Mouse (Mus musculus): ENCODE measurements around the gene Zfp786. TPM values are rescaled to one million over a fixed set of nuclear protein-coding genes. Genes with fewer than 3 reads are reported as not detected.
"Not testable (repeated sequence)": the region's sequence is repeated elsewhere in the genome, so short reads cannot be mapped to it uniquely, and the experiment has no call there.

Gene Zfp786
- polyA plus RNA-seq, 1 experiment from 2014 or later: 7.0 TPM

- Histone ChIP-seq H3K4me1 (ENCODE audit: control insufficient read depth, insufficient read depth, low read length) (peaks cover 2% of the 10 kb centered on the region; the same call in 1 of the 2 replicates), H3K27ac (ENCODE audit: low read depth, low read length) (no peak overlapping the region), H3K4me2 (peak overlapping the region; percentile 41), H3K36me3 (ENCODE audit: control insufficient read depth, insufficient read depth, low read length) (no peaks in the 10 kb centered on the region), H3K9me3 (ENCODE audit: control insufficient read depth, low read length) (no peaks in the 10 kb centered on the region), H3K9ac (ENCODE audit: low read length) (peak overlapping the region; percentile 52; the same call in 1 of the 2 replicates), H3K4me3 (ENCODE audit: low read depth, low read length) (peak overlapping the region; percentile 43), H3K27me3 (ENCODE audit: control insufficient read depth, insufficient read depth, low read length) (no peaks in the 10 kb centered on the region)
- ATAC-seq (ENCODE audit: low FRiP score) (no peak), DNase-seq (ENCODE audit: low spot score, missing footprints) (no peak)
- WGBS: 16% methylated on average over 2 of the region's 2 CpGs
These were observed 50.1 kb downstream of the Zfp786 start for GRCm38 (mm10) chr6:47780576-47781013.

DNA sequence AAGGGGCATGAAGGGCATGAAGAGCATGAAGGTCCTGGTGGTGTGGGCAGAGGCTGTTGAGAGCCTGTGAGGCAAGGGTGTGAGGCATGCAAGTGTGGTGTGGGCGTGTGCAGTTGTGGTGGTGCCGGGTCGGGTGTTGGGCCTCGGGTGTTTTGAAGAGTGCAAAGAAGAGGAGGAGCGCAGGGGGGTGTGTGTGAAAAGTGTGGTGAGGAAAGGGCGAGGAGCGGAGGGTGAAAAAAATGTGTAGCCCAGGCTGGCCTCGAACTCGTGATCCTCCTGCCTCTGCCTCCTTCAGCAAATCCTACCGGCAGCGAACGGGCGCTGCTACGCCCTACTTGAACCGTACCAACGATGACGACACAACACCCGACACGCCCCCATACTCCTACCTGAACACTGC lies 58.9 kb downstream of the Zfp786 start:
- not testable (repeated sequence) for H3K27ac ChIP-seq (ENCODE audit: low read depth, low read length); H3K9me3 ChIP-seq (ENCODE audit: control insufficient read depth, low read length); H3K4me3 ChIP-seq (ENCODE audit: low read depth, low read length); H3K4me1 ChIP-seq (ENCODE audit: control insufficient read depth, insufficient read depth, low read length); H3K9ac ChIP-seq (ENCODE audit: low read length); H3K4me2 ChIP-seq; ATAC-seq (ENCODE audit: low FRiP score); H3K36me3 ChIP-seq (ENCODE audit: control insufficient read depth, insufficient read depth, low read length); H3K27me3 ChIP-seq (ENCODE audit: control insufficient read depth, insufficient read depth, low read length)
- 71% methylated on average over 7 of the region's 19 CpGs for WGBS
- peak; percentile 66 for DNase-seq (ENCODE audit: low spot score, missing footprints)

DNA sequence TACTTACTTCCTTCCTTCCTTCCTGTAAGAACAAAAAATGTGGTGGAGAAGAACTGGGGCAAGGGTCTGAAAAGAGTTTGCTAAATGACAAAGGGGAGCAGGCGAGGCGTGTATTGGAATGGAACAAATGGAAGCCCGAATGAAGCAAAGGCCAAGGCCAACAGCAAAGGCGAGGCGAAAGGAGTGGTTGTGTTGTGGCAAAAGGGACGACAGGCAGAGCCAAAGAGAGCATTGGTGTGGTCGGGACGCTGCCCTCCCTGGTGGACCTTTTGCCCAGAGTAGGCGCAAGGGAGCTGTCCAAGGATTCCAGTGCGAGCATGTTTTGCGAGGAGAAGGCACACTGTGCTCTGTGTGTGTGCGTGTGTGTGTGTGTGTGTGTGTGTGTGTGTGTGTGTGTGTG lies 59.6 kb downstream of the Zfp786 start:
- DNase-seq (ENCODE audit: low spot score, missing footprints): peak; percentile 82
- WGBS: 72% methylated on average over 12 of the region's 12 CpGs

GRCm38 (mm10) chr6:47769861-47770260 lies 60.8 kb downstream of the Zfp786 start:
- not testable (repeated sequence) for ATAC-seq (ENCODE audit: low FRiP score); H3K27ac ChIP-seq (ENCODE audit: low read depth, low read length); DNase-seq (ENCODE audit: low spot score, missing footprints); H3K4me2 ChIP-seq; H3K9me3 ChIP-seq (ENCODE audit: control insufficient read depth, low read length); H3K4me1 ChIP-seq (ENCODE audit: control insufficient read depth, insufficient read depth, low read length); H3K27me3 ChIP-seq (ENCODE audit: control insufficient read depth, insufficient read depth, low read length); H3K9ac ChIP-seq (ENCODE audit: low read length); H3K4me3 ChIP-seq (ENCODE audit: low read depth, low read length); H3K36me3 ChIP-seq (ENCODE audit: control insufficient read depth, insufficient read depth, low read length)
- 67% methylated on average over 4 of the region's 4 CpGs for WGBS

More for the DNA sequence above, 59.6 kb downstream of the Zfp786 start:
- H3K4me2 ChIP-seq; H3K4me3 ChIP-seq (ENCODE audit: low read depth, low read length); H3K27me3 ChIP-seq (ENCODE audit: control insufficient read depth, insufficient read depth, low read length); H3K9me3 ChIP-seq (ENCODE audit: control insufficient read depth, low read length); H3K36me3 ChIP-seq (ENCODE audit: control insufficient read depth, insufficient read depth, low read length); H3K4me1 ChIP-seq (ENCODE audit: control insufficient read depth, insufficient read depth, low read length); H3K9ac ChIP-seq (ENCODE audit: low read length); ATAC-seq (ENCODE audit: low FRiP score); H3K27ac ChIP-seq (ENCODE audit: low read depth, low read length): not testable (repeated sequence)

MicroRNA genes within 50 kb of the gene (microRNA counts, 519-probe panel; counts per million panel counts)
- not detected for microRNA mmu-miR-704

Small RNA genes within 50 kb of the gene (microRNA-seq; reads per million reads assigned to microRNA genes)
- not detected for gene Mir704

Other genes with a start within 250 kb of the Zfp786 start
- gene Ezh2, start 235.5 kb downstream of the Zfp786 start, polyA plus RNA-seq (2014; fragmentation: Nextera tagmentation; extraction: Ambion mirVana): 192 and 200 TPM in 2 replicates
- 258 and 263 TPM in 2 replicates for gene Pdia4, start 17.4 kb downstream of the Zfp786 start, polyA plus RNA-seq (2014; fragmentation: Nextera tagmentation; extraction: Ambion mirVana)
- 7.6 and 8.3 TPM in 2 replicates for gene Zfp398, start 4.8 kb upstream of the Zfp786 start, polyA plus RNA-seq (2014; fragmentation: Nextera tagmentation; extraction: Ambion mirVana)
- 12.6 and 13.6 TPM in 2 replicates for gene Zfp282, start 46.3 kb upstream of the Zfp786 start, polyA plus RNA-seq (2014; fragmentation: Nextera tagmentation; extraction: Ambion mirVana)
- 12.0 and 13.1 TPM in 2 replicates for gene Zfp212, start 89.6 kb upstream of the Zfp786 start, polyA plus RNA-seq (2014; fragmentation: Nextera tagmentation; extraction: Ambion mirVana)
- gene Zfp956, start 122.5 kb upstream of the Zfp786 start, polyA plus RNA-seq (2014; fragmentation: Nextera tagmentation; extraction: Ambion mirVana): 6.6 and 6.9 TPM in 2 replicates
- gene Zfp777, start 218.0 kb upstream of the Zfp786 start, polyA plus RNA-seq (2014; fragmentation: Nextera tagmentation; extraction: Ambion mirVana): 9.2 and 9.5 TPM in 2 replicates

Measured in midbrain, embryonic 11.5 days (tissue).